Mouse (Mus musculus): ENCODE results near the gene Tubb2a. TPM values are rescaled to one million over a fixed set of nuclear protein-coding genes. Genes with fewer than 3 reads are reported as not detected.

Gene Tubb2a
- 268 and 303 TPM in 2 replicates for polyA plus RNA-seq (2014; fragmentation: Nextera tagmentation; extraction: Ambion mirVana)

GRCm38 (mm10) chr13:34077492-34078271, at the start of gene Tubb2a:
Gene Tubb2a (minus strand): TSS chr13:34078007.
- no peaks in the 10 kb centered on the region for H3K9me3 ChIP-seq (ENCODE audit: control insufficient read depth, low read length)
- peak; percentile 93 for ATAC-seq (ENCODE audit: low read depth)
- peaks cover 16% of the 10 kb centered on the region for H3K4me1 ChIP-seq (ENCODE audit: control insufficient read depth, insufficient read depth, low read length)
- no peaks in the 10 kb centered on the region for H3K27me3 ChIP-seq (replicated peaks; ENCODE audit: control insufficient read depth, insufficient read depth, low read length)
- H3K4me3 ChIP-seq (ENCODE audit: low read depth, low read length) = peak within 1 kb of the TSS; percentile 80
- 2% methylated on average over 31 of the region's 45 CpGs for WGBS
- peak within 1 kb of the TSS; percentile 86 for H3K9ac ChIP-seq (ENCODE audit: low read depth, low read length)
- peak; percentile 92 for DNase-seq (ENCODE audit: low spot score)
- peak within 1 kb of the TSS; percentile 92 for H3K4me2 ChIP-seq (ENCODE audit: low read depth, low read length)
- H3K36me3 ChIP-seq (ENCODE audit: control insufficient read depth, insufficient read depth, low read length) = peaks cover 12% of the 10 kb centered on the region; the same call in 1 of the 2 replicates
- H3K27ac ChIP-seq (replicated peaks; ENCODE audit: low read depth, low read length) = peak within 1 kb of the TSS; percentile 68; the same call in 1 of the 2 replicates

DNA sequence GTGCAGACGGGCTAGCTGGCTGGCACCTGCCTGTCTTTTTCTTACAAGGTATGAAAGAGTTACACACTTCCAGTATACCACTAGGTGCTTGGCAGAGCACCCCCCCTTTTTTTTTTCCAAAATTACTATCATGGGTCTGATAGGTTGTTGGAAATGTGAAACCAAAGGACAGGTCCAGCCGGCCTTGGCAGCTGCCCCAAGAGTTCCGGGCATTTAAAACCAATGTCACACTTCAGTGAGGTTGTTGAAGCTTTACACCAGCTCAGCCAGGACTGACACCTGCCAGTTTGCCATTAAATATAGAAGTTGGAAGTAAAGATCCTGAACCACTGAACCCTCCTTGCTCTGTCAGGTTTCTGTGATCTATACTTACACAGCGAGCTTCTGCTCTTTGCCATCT, 47.9 kb upstream of the Tubb2a start:
- 71% methylated on average over 4 of the region's 4 CpGs for WGBS
- Histone ChIP-seq H3K4me2 (ENCODE audit: low read depth, low read length) (peak overlapping the region; percentile 33; the same call in 1 of the 2 replicates), H3K9ac (ENCODE audit: low read depth, low read length) (no peak overlapping the region), H3K9me3 (ENCODE audit: control insufficient read depth, low read length) (no peaks in the 10 kb centered on the region), H3K36me3 (ENCODE audit: control insufficient read depth, insufficient read depth, low read length) (peaks cover 27% of the 10 kb centered on the region; the same call in 1 of the 2 replicates), H3K4me1 (ENCODE audit: control insufficient read depth, insufficient read depth, low read length) (peaks cover 10% of the 10 kb centered on the region; the same call in 1 of the 2 replicates), H3K27ac (replicated peaks; ENCODE audit: low read depth, low read length) (no peak overlapping the region), H3K27me3 (replicated peaks; ENCODE audit: control insufficient read depth, insufficient read depth, low read length) (no peaks in the 10 kb centered on the region), H3K4me3 (ENCODE audit: low read depth, low read length) (no peak overlapping the region)
- DNase-seq (ENCODE audit: low spot score) (no peak), ATAC-seq (ENCODE audit: low read depth) (no peak)

DNA sequence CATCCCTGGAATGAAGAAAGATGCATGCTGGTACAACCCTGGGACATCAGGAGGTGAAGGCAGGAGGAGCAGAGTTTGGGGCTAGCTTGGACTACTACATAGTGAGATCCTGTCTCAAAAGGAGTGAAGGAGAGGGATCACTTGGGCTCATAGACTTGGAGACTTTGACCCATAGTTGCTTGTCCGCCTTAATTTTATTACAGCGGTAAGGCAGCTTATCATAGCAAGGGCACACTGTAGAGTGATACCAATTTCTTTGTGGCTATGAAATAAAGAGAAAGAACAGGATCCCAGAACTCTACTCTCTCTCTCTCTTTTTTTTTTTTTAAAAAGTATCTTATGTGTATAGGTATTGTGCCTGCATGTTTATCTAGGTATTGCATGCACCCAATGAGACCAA, 42.7 kb upstream of the Tubb2a start:
- H3K4me3 ChIP-seq (ENCODE audit: low read depth, low read length) = no peak overlapping the region
- H3K36me3 ChIP-seq (ENCODE audit: control insufficient read depth, insufficient read depth, low read length) = peaks cover 23% of the 10 kb centered on the region; the same call in 1 of the 2 replicates
- H3K27me3 ChIP-seq (replicated peaks; ENCODE audit: control insufficient read depth, insufficient read depth, low read length) = no peaks in the 10 kb centered on the region
- no peak for DNase-seq (ENCODE audit: low spot score)
- no peak overlapping the region for H3K9ac ChIP-seq (ENCODE audit: low read depth, low read length)
- no peak for ATAC-seq (ENCODE audit: low read depth)
- no peak overlapping the region for H3K4me2 ChIP-seq (ENCODE audit: low read depth, low read length)
- no peaks in the 10 kb centered on the region for H3K4me1 ChIP-seq (ENCODE audit: control insufficient read depth, insufficient read depth, low read length)
- WGBS = 97% methylated on average over 2 of the region's 2 CpGs
- no peaks in the 10 kb centered on the region for H3K9me3 ChIP-seq (ENCODE audit: control insufficient read depth, low read length)
- no peak overlapping the region for H3K27ac ChIP-seq (replicated peaks; ENCODE audit: low read depth, low read length)

- ATAC-seq (ENCODE audit: low read depth) (no peak), DNase-seq (ENCODE audit: low spot score) (no peak)
- Histone ChIP-seq H3K27ac (replicated peaks; ENCODE audit: low read depth, low read length) (no peak overlapping the region), H3K4me1 (ENCODE audit: control insufficient read depth, insufficient read depth, low read length) (no peaks in the 10 kb centered on the region), H3K9ac (ENCODE audit: low read depth, low read length) (no peak overlapping the region), H3K9me3 (ENCODE audit: control insufficient read depth, low read length) (no peaks in the 10 kb centered on the region), H3K36me3 (ENCODE audit: control insufficient read depth, insufficient read depth, low read length) (peaks cover 14% of the 10 kb centered on the region; the same call in 1 of the 2 replicates), H3K27me3 (replicated peaks; ENCODE audit: control insufficient read depth, insufficient read depth, low read length) (no peaks in the 10 kb centered on the region), H3K4me3 (ENCODE audit: low read depth, low read length) (no peak overlapping the region), H3K4me2 (ENCODE audit: low read depth, low read length) (no peak overlapping the region)
- WGBS = 61% methylated on average over 4 of the region's 4 CpGs
Observed at GRCm38 (mm10) chr13:34119406-34119805, 41.6 kb upstream of the Tubb2a start.

DNA sequence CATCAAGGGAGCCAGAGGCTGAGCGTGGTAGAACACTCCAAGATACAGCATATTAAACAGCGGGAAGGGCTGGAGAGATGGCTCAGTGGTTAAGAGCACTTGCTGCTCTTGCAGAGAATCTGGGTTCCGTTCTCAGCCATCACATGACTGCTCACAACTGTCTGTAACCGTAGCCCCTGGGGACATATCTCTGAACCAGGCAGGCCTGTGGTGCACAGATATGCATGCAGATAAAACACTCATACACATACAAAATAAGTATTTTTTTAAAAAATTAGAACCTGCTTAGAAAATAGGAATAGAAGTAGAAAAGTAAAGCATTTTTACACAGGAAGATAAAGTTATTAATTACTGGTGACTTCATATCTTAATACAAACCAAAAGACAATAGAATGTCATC, 41.0 kb upstream of the Tubb2a start:
- H3K4me2 ChIP-seq (ENCODE audit: low read depth, low read length) = no peak overlapping the region
- no peaks in the 10 kb centered on the region for H3K4me1 ChIP-seq (ENCODE audit: control insufficient read depth, insufficient read depth, low read length)
- H3K27me3 ChIP-seq (replicated peaks; ENCODE audit: control insufficient read depth, insufficient read depth, low read length) = no peaks in the 10 kb centered on the region
- DNase-seq (ENCODE audit: low spot score) = no peak
- no peaks in the 10 kb centered on the region for H3K9me3 ChIP-seq (ENCODE audit: control insufficient read depth, low read length)
- ATAC-seq (ENCODE audit: low read depth) = no peak
- H3K27ac ChIP-seq (replicated peaks; ENCODE audit: low read depth, low read length) = no peak overlapping the region
- 73% methylated on average over 4 of the region's 4 CpGs for WGBS
- H3K36me3 ChIP-seq (ENCODE audit: control insufficient read depth, insufficient read depth, low read length) = peaks cover 10% of the 10 kb centered on the region; the same call in 1 of the 2 replicates
- no peak overlapping the region for H3K9ac ChIP-seq (ENCODE audit: low read depth, low read length)
- no peak overlapping the region for H3K4me3 ChIP-seq (ENCODE audit: low read depth, low read length)

- 57% methylated on average over 6 of the region's 6 CpGs for WGBS
- Histone ChIP-seq H3K4me3 (ENCODE audit: low read depth, low read length) (no peak overlapping the region), H3K27me3 (replicated peaks; ENCODE audit: control insufficient read depth, insufficient read depth, low read length) (no peaks in the 10 kb centered on the region), H3K4me2 (ENCODE audit: low read depth, low read length) (no peak overlapping the region), H3K9ac (ENCODE audit: low read depth, low read length) (no peak overlapping the region), H3K27ac (replicated peaks; ENCODE audit: low read depth, low read length) (no peak overlapping the region), H3K4me1 (ENCODE audit: control insufficient read depth, insufficient read depth, low read length) (no peaks in the 10 kb centered on the region), H3K9me3 (ENCODE audit: control insufficient read depth, low read length) (no peaks in the 10 kb centered on the region), H3K36me3 (ENCODE audit: control insufficient read depth, insufficient read depth, low read length) (no peaks in the 10 kb centered on the region)
- DNase-seq (ENCODE audit: low spot score) (no peak), ATAC-seq (ENCODE audit: low read depth) (no peak)
Observed at GRCm38 (mm10) chr13:34116508-34116907, 38.7 kb upstream of the Tubb2a start.

DNA sequence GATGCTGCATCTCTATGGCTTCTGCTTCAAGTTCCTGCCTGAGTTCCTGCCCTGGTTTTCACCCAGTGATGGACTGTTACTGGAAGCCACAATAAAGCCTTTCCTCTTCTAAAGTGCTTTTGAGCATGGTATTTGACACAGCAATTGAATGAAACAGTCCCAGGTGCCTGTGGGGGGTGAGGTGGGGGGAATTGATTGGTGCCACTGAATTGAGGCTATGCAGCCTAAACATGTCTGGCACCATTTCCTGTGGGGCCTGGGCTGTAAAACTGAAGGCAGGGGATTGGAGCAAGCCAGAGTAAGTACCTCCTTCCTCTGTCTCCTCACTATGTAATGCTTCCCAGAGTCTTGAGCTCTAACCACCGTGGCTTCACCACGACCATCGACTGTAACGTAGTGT, 36.8 kb upstream of the Tubb2a start:
- ATAC-seq (ENCODE audit: low read depth) (no peak), DNase-seq (ENCODE audit: low spot score) (no peak)
- WGBS = 69% methylated on average over 4 of the region's 4 CpGs
- H3K9me3 ChIP-seq (ENCODE audit: control insufficient read depth, low read length) = no peaks in the 10 kb centered on the region
- no peak overlapping the region for H3K4me3 ChIP-seq (ENCODE audit: low read depth, low read length)
- no peaks in the 10 kb centered on the region for H3K36me3 ChIP-seq (ENCODE audit: control insufficient read depth, insufficient read depth, low read length)
- no peak overlapping the region for H3K4me2 ChIP-seq (ENCODE audit: low read depth, low read length)
- no peaks in the 10 kb centered on the region for H3K4me1 ChIP-seq (ENCODE audit: control insufficient read depth, insufficient read depth, low read length)
- H3K27ac ChIP-seq (replicated peaks; ENCODE audit: low read depth, low read length) = no peak overlapping the region
- no peak overlapping the region for H3K9ac ChIP-seq (ENCODE audit: low read depth, low read length)
- H3K27me3 ChIP-seq (replicated peaks; ENCODE audit: control insufficient read depth, insufficient read depth, low read length) = no peaks in the 10 kb centered on the region

DNA sequence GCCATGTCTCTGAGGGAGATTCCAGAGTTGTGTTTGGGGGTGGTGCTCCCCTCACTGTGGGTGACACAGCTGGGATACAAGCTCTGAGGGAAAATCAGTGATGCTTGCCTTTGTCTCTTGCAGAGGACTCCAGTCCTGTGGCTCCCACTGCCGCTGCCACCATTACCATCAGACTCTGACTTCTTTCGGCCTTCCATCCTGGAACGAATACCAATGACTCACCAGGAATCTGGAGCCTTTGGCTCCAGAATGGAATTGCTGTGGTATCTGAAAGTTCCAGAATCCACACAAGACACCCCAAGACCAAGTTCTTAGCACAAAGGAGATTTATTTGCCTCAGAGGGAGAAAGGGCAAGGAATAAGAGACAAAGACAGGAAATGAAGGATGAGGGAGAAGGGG, 35.3 kb upstream of the Tubb2a start:
- ATAC-seq (ENCODE audit: low read depth) (no peak), DNase-seq (ENCODE audit: low spot score) (no peak)
- Histone ChIP-seq H3K4me2 (ENCODE audit: low read depth, low read length) (no peak overlapping the region), H3K27ac (replicated peaks; ENCODE audit: low read depth, low read length) (no peak overlapping the region), H3K27me3 (replicated peaks; ENCODE audit: control insufficient read depth, insufficient read depth, low read length) (no peaks in the 10 kb centered on the region), H3K4me3 (ENCODE audit: low read depth, low read length) (no peak overlapping the region), H3K9ac (ENCODE audit: low read depth, low read length) (no peak overlapping the region), H3K4me1 (ENCODE audit: control insufficient read depth, insufficient read depth, low read length) (no peaks in the 10 kb centered on the region), H3K9me3 (ENCODE audit: control insufficient read depth, low read length) (no peaks in the 10 kb centered on the region), H3K36me3 (ENCODE audit: control insufficient read depth, insufficient read depth, low read length) (no peaks in the 10 kb centered on the region)
- WGBS = 88% methylated on average over 3 of the region's 3 CpGs
